Mouse (Mus musculus) bone marrow macrophage, adult 2 months (primary cell): ENCODE measurements at regions not wholly inside any gene's neighbourhood (a gene's known extent, or its start where the extent isn't known, plus 50 kb on each side); places are given as distances from the start of the nearest gene placed in this dataset.

ENCODE experiments used
- CTCF ChIP-seq: IDR thresholded peaks from 2 replicates; pipeline ENCODE4 v1.5.1; 2012; ENCODE audit warnings: low read depth, mild to moderate bottlenecking, low read length, moderate library complexity
- POLR2A ChIP-seq: IDR thresholded peaks from 2 replicates; pipeline ENCODE4 v1.6.1; 2012; ENCODE audit warnings: mild to moderate bottlenecking, low read depth, low read length, borderline replicate concordance

GRCm38 (mm10) chr1:166796362-166796925 is 114.8 kb upstream of the Fmo9 start:
- TF ChIP-seq CTCF, result no peak
- no peak for TF ChIP-seq POLR2A
